In genomic region chr17:88067202-88067901, GRCm38 (mm10) we compare ENCODE assay signal across 7 mouse cellular contexts. TPM values are rescaled to one million over a fixed set of nuclear protein-coding genes. Genes with fewer than 3 reads are reported as not detected.
A peak's percentile ranks its signal among the peaks of the same experiment; 100 is the strongest.
DNase-seq lines count a peak whose midpoint lies in the region; ATAC-seq and TF ChIP-seq lines count a peak whose summit lies in the region.

No protein-coding gene starts in this region.

- H3K4me1 ChIP-seq in lung, adult 2 months (ENCODE audit: control insufficient read depth, insufficient read depth, low read length): peaks cover 5% of the 10 kb centered on the region
- peaks cover 4% of the 10 kb centered on the region for H3K4me1 ChIP-seq in bone marrow macrophage, adult 2 months (ENCODE audit: control insufficient read depth, insufficient read depth, low read length)
- peaks cover 19% of the 10 kb centered on the region for H3K4me1 ChIP-seq in hindbrain, embryonic 15.5 days (replicated peaks)
- no peaks in the 10 kb centered on the region for H3K4me1 ChIP-seq in midbrain, postnatal 0 days (ENCODE audit: insufficient read depth, low read length)

- TF ChIP-seq CTCF in lung, adult 2 months (IDR thresholded peaks at IDR 0.05; ENCODE audit: insufficient read depth, low read length): peak; percentile 33; the same call in 1 of the 2 replicates
- TF ChIP-seq CTCF in bone marrow macrophage, adult 2 months (IDR thresholded peaks at IDR 0.05; ENCODE audit: low read depth, low read length): peak; percentile 22; the same call in 1 of the 2 replicates
- TF ChIP-seq CTCF in midbrain, postnatal 0 days (IDR thresholded peaks at IDR 0.05): no peak; the same call in 1 of the 2 replicates

- no peaks in the 10 kb centered on the region for H3K36me3 ChIP-seq in hindbrain, embryonic 15.5 days
- no peaks in the 10 kb centered on the region for H3K36me3 ChIP-seq in midbrain, postnatal 0 days (ENCODE audit: insufficient read depth, low read length)

- H3K9me3 ChIP-seq in hindbrain, embryonic 15.5 days: no peaks in the 10 kb centered on the region
- H3K9me3 ChIP-seq in midbrain, postnatal 0 days (ENCODE audit: low read length): no peaks in the 10 kb centered on the region

- peak overlapping the region; percentile 51 for H3K4me3 ChIP-seq in lung, adult 2 months (replicated peaks; ENCODE audit: extremely low read depth, low read depth, low read length)
- H3K4me3 ChIP-seq in bone marrow macrophage, adult 2 months (ENCODE audit: insufficient read depth, low read length): peak overlapping the region; percentile 72; the same call in 1 of the 2 replicates
- H3K4me3 ChIP-seq in hindbrain, embryonic 15.5 days: peak overlapping the region; percentile 96
- peak overlapping the region; percentile 100; the same call in 1 of the 2 replicates for H3K4me3 ChIP-seq in midbrain, postnatal 0 days (ENCODE audit: low read depth, low read length)

- peak overlapping the region; percentile 57 for H3K4me2 ChIP-seq in hindbrain, embryonic 15.5 days
- H3K4me2 ChIP-seq in midbrain, postnatal 0 days (ENCODE audit: low read depth, low read length, poor library complexity, severe bottlenecking): peak overlapping the region; percentile 60

- DNase-seq in lung, adult 2 months: no peak
- no peak for DNase-seq in lung, postnatal 4 days
- no peak for DNase-seq in midbrain, postnatal 0 days (ENCODE audit: low spot score)
- DNase-seq in spleen, adult 12 weeks (ENCODE audit: low spot score): no peak
- DNase-seq in layer of hippocampus, adult 9-11 months: no peak

- WGBS in lung, adult 2 months: 68% methylated on average over 4 of the region's 4 CpGs
- 80% methylated on average over 4 of the region's 4 CpGs for WGBS in hindbrain, embryonic 15.5 days
- WGBS in midbrain, postnatal 0 days: 71% methylated on average over 4 of the region's 4 CpGs

- TF ChIP-seq POLR2A in lung, adult 2 months (IDR thresholded peaks at IDR 0.05; ENCODE audit: borderline replicate concordance, extremely low read depth, low read depth, low read length): no peak
- no peak for TF ChIP-seq POLR2A in bone marrow macrophage, adult 2 months (IDR thresholded peaks at IDR 0.05; ENCODE audit: borderline replicate concordance, low read depth, low read length)

- H3K9ac ChIP-seq in hindbrain, embryonic 15.5 days: no peak overlapping the region
- no peak overlapping the region for H3K9ac ChIP-seq in midbrain, postnatal 0 days (replicated peaks; ENCODE audit: low read length, poor library complexity, severe bottlenecking)

- ATAC-seq in hindbrain, embryonic 15.5 days (ENCODE audit: low FRiP score, low read depth): no peak
- no peak for ATAC-seq in midbrain, postnatal 0 days (ENCODE audit: low FRiP score)

- H3K27me3 ChIP-seq in hindbrain, embryonic 15.5 days: no peaks in the 10 kb centered on the region
- H3K27me3 ChIP-seq in midbrain, postnatal 0 days (ENCODE audit: insufficient read depth, low read length): no peaks in the 10 kb centered on the region

- H3K27ac ChIP-seq in bone marrow macrophage, adult 2 months (ENCODE audit: insufficient read depth, low read depth, low read length): no peak overlapping the region
- no peak overlapping the region for H3K27ac ChIP-seq in hindbrain, embryonic 15.5 days (replicated peaks)
- no peak overlapping the region for H3K27ac ChIP-seq in midbrain, postnatal 0 days (ENCODE audit: low read depth, low read length)

RNA-seq across cellular contexts. Expression of gene Fbxo11, which starts 2.3 kb away (rescaled TPM):
- 17.9 and 37.7 TPM in 2 replicates for polyA plus RNA-seq in lung, adult 2 months (2012; rRNA removed)
- 76.1 and 82.9 TPM in 2 replicates for polyA plus RNA-seq in bone marrow macrophage, adult 2 months (2012; ENCODE audit: insufficient read depth, insufficient read length, missing spikeins)
- polyA plus RNA-seq in hindbrain, embryonic 15.5 days (2015; fragmentation: Nextera tagmentation; extraction: Ambion mirVana): 31.5 and 33.0 TPM in 2 replicates
- total RNA-seq in midbrain, postnatal 0 days (2014; rRNA removed): 48.5 and 76.9 TPM in 2 replicates
- polyA plus RNA-seq in midbrain, postnatal 0 days (2015; fragmentation: Nextera tagmentation; extraction: Ambion mirVana): 22.3 and 27.7 TPM in 2 replicates
